Mouse (Mus musculus) CH12.LX (cell line): Measurements from ENCODE around the gene Ccdc59.

Experiments
- CHD1 ChIP-seq: IDR thresholded peaks from 2 replicates; pipeline ENCODE4 v1.6.1; 2012; ENCODE audit warnings: low read depth, low read length, improper control_type of control experiment, inconsistent platforms
- CTCF ChIP-seq, 2 experiments: IDR thresholded peaks in 1 of 2; conservative IDR thresholded peaks in 1 of 2; 2 replicates each; pipeline ENCODE4 v1.5.1; 2011 to 2012; ENCODE audit warnings: low read depth in 2 of 2, low read length in 2 of 2, improper control_type of control experiment in 1 of 2, inconsistent platforms in 1 of 2, mild to moderate bottlenecking in 1 of 2, moderate library complexity in 1 of 2
- E2F4 ChIP-seq: IDR thresholded peaks from 2 replicates; pipeline ENCODE4 v1.6.1; 2011; ENCODE audit warnings: low read depth, low read length, improper control_type of control experiment; ENCODE audit not compliant: insufficient replicate concordance
- EP300 ChIP-seq: IDR thresholded peaks from 2 replicates; pipeline ENCODE4 v1.6.1; 2011; ENCODE audit warnings: low read length, improper control_type of control experiment
- PAX5 ChIP-seq: IDR thresholded peaks from 2 replicates; pipeline ENCODE4 v1.6.1; 2012; ENCODE audit warnings: low read length, inconsistent platforms, mixed read lengths
- POLR2A ChIP-seq: IDR thresholded peaks from 2 replicates; pipeline ENCODE4 v1.6.1; 2011; ENCODE audit warnings: low read depth, mild to moderate bottlenecking, improper control_type of control experiment, low read length
- SIN3A ChIP-seq: IDR thresholded peaks from 2 replicates; pipeline ENCODE4 v1.6.1; 2012; ENCODE audit warnings: low read length, improper control_type of control experiment, inconsistent platforms
- ZMIZ1 ChIP-seq: IDR thresholded peaks from 2 replicates; pipeline ENCODE4 v1.6.1; 2012; ENCODE audit warnings: low read depth, mild to moderate bottlenecking, inconsistent platforms, low read length, improper control_type of control experiment

DNA sequence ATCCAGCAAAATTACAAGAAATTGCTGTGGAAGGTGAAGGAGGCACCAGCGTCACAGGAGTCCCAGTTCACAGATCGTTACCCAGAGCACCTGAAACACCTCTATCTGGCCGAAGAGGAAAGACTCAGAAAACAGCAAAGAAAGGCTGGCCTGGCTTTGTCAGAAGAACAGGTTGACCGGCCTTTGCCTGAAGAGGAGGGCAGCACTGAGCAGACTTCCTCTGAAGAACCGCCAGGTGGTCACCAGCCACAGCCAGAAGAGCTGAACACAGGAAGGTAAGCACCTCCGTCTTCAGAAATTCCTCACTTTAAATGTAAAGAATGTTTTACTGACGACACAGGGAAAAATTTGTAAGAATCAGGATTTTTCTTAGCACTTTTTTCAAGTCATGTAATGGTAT lies 1.7 kb downstream of the Ccdc59 start:
- TF ChIP-seq CTCF (conservative IDR thresholded peaks at IDR 0.05 in 1 of 2, IDR thresholded peaks at IDR 0.05 in 1 of 2; ENCODE audit: low read depth in 2 of 2, low read length in 2 of 2) (peak in 1 of 2 experiments; percentile 60; a peak in 2 of 4 replicates), SIN3A (no peak), E2F4 (no peak), EP300 (no peak), PAX5 (no peak), POLR2A (no peak), CHD1 (no peak), ZMIZ1 (no peak)
